Mouse (Mus musculus) fat pad, adult 2 months (tissue): ENCODE data around the gene Trak1.

Experiments
- DNase-seq: peaks from one replicate; pipeline ENCODE4 v3.0.0-alpha.2; 2011; ENCODE audit warnings: low read depth, low spot score; ENCODE audit errors: extremely low read depth

Gene Trak1

GRCm38 (mm10) chr9:121297171-121298064 is at the start of gene Trak1:
Gene Trak1 (plus strand): TSS chr9:121297502.
- DNase-seq: no peak

- no peak for DNase-seq
Measured at GRCm38 (mm10) chr9:121247956-121248775, 49.1 kb upstream of the Trak1 start.

- DNase-seq: no peak
Measured at GRCm38 (mm10) chr9:121249805-121250204, 47.5 kb upstream of the Trak1 start.

GRCm38 (mm10) chr9:121250854-121251253 is 46.4 kb upstream of the Trak1 start:
- no peak for DNase-seq

- DNase-seq: no peak
Measured at GRCm38 (mm10) chr9:121253983-121254382, 43.3 kb upstream of the Trak1 start.

GRCm38 (mm10) chr9:121254761-121255160 is 42.5 kb upstream of the Trak1 start:
- no peak for DNase-seq

GRCm38 (mm10) chr9:121257106-121257505 is 40.2 kb upstream of the Trak1 start:
- no peak for DNase-seq

- no peak for DNase-seq
Measured at GRCm38 (mm10) chr9:121265307-121265706, 32.0 kb upstream of the Trak1 start.

GRCm38 (mm10) chr9:121271149-121271548 is 26.2 kb upstream of the Trak1 start:
- no peak for DNase-seq

- DNase-seq: no peak
Measured at GRCm38 (mm10) chr9:121271561-121271960, 25.7 kb upstream of the Trak1 start.

- DNase-seq: no peak
Measured at GRCm38 (mm10) chr9:121276745-121277117, 20.6 kb upstream of the Trak1 start.

GRCm38 (mm10) chr9:121277118-121278060 is 19.9 kb upstream of the Trak1 start, which contains the start of gene Ulk4:
Gene Ulk4 (minus strand): TSS chr9:121277197.
- no peak for DNase-seq

- DNase-seq: no peak
Measured at GRCm38 (mm10) chr9:121279216-121279615, 18.1 kb upstream of the Trak1 start.

GRCm38 (mm10) chr9:121281891-121282290 is 15.4 kb upstream of the Trak1 start:
- DNase-seq: no peak

- no peak for DNase-seq
Measured at GRCm38 (mm10) chr9:121283620-121284185, 13.6 kb upstream of the Trak1 start.

GRCm38 (mm10) chr9:121284422-121284821 is 12.9 kb upstream of the Trak1 start:
- DNase-seq: no peak

GRCm38 (mm10) chr9:121285341-121286324 is 11.7 kb upstream of the Trak1 start:
- no peak for DNase-seq

- no peak for DNase-seq
Measured at GRCm38 (mm10) chr9:121286325-121286901, 10.9 kb upstream of the Trak1 start.

- DNase-seq: no peak
Measured at GRCm38 (mm10) chr9:121291275-121291674, 6.0 kb upstream of the Trak1 start.
